Mouse (Mus musculus): ENCODE measurements at regions not wholly inside any gene's neighbourhood (a gene's known extent, or its start where the extent isn't known, plus 50 kb on each side); places are given as distances from the start of the nearest gene placed in this dataset.
"Not testable (repeated sequence)": the region's sequence is repeated elsewhere in the genome, so short reads cannot be mapped to it uniquely, and the experiment has no call there.

GRCm38 (mm10) chr17:69821473-69821872 is 147.4 kb upstream of the Dlgap1 start:
- DNase-seq (ENCODE audit: low spot score), result no peak

- no peak for DNase-seq (ENCODE audit: low spot score)
These were observed 147.0 kb upstream of the Dlgap1 start for GRCm38 (mm10) chr17:69821901-69822300.

DNA sequence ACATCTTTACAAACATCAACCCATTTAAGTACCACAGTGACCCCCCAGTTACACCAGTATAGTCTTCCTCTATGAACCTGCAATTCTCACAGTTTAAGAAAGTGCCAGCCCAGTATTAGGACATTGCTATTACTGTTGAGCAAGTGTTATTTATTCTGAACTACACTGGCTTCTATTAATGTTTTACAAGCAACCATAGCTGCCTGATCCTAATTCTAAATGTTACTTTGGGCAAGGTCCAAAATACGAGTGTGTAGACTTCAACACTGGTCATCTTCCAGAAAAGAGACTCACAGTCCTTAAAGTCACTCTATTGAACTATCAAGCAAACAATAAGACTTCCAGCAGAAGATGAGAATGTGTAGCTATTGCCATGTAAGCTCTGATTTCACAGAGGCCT is 146.0 kb upstream of the Dlgap1 start:
- DNase-seq (ENCODE audit: low spot score), result no peak

DNA sequence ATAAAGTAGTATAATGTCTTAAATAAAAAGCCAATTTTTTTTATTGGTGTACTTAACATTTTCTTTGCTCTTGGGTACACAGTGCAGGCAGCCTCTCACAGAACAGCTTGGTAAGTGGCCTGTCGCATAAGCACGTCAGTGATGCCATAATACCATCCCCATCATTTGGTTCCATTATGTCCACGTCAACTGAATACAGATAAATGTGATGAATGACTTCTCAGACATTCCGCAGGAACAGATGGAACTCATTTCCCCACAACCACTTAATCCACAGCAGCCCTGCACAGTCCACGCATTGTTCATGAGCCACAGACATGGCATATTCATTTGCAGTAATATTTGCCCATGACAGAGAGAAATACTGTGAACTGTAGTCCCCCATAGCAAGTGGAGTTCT is 127.6 kb upstream of the Dlgap1 start:
- no peak for DNase-seq (ENCODE audit: low spot score)

- DNase-seq (ENCODE audit: low spot score), result no peak
These were observed 120.6 kb upstream of the Dlgap1 start for GRCm38 (mm10) chr17:69848306-69848705.

GRCm38 (mm10) chr17:69850075-69850474 is 118.8 kb upstream of the Dlgap1 start:
- no peak for DNase-seq (ENCODE audit: low spot score)

- not testable (repeated sequence) for DNase-seq (ENCODE audit: low spot score)
These were observed 88.9 kb upstream of the Dlgap1 start for GRCm38 (mm10) chr17:69879958-69880357.

- DNase-seq (ENCODE audit: low spot score), result no peak
These were observed 74.9 kb upstream of the Dlgap1 start for GRCm38 (mm10) chr17:69893980-69894379.
